Mouse (Mus musculus) CH12F3 (cell line): ENCODE data around the gene Rrm1.

Experiments
- in situ Hi-C: fragments of 300-500 bp; cut with MboI; formaldehyde crosslinking; loops from 2 replicates; pipeline ENCODE4 v1.14.3; 2020; ENCODE audit warnings: low sequenced_read_pairs

The Rrm1 gene

GRCm38 (mm10) chr7:102441657-102442391 is at the start of gene Rrm1:
Rrm1 (plus strand) TSS chr7:102441695.
- in situ Hi-C loops: no loop called here

GRCm38 (mm10) chr7:102393898-102394297 is 47.6 kb upstream of the Rrm1 start:
- in situ Hi-C loops: no loop called here

- in situ Hi-C loops: no loop called here
These were observed 45.6 kb upstream of the Rrm1 start for GRCm38 (mm10) chr7:102395894-102396293.

GRCm38 (mm10) chr7:102396331-102396730 is 45.2 kb upstream of the Rrm1 start:
- in situ Hi-C loops: no loop called here

- in situ Hi-C loops: no loop called here
These were observed 42.2 kb upstream of the Rrm1 start for GRCm38 (mm10) chr7:102399180-102399731.

- in situ Hi-C loops: loop anchor here (25.0 kb wide), 1 partner anchor 742 kb away; the partner anchor contains the start of gene Clpb
These were observed 37.4 kb upstream of the Rrm1 start for GRCm38 (mm10) chr7:102404118-102404517.

GRCm38 (mm10) chr7:102407440-102407839 is 34.1 kb upstream of the Rrm1 start:
- in situ Hi-C loops: loop anchor here (25.0 kb wide), 1 partner anchor 745 kb away; the partner anchor contains the start of gene Clpb

- in situ Hi-C loops: loop anchor here (25.0 kb wide), 1 partner anchor 753 kb away; the partner anchor contains the start of gene Clpb
These were observed 26.2 kb upstream of the Rrm1 start for GRCm38 (mm10) chr7:102415272-102415671.

GRCm38 (mm10) chr7:102415841-102416240 is 25.7 kb upstream of the Rrm1 start:
- in situ Hi-C loops: loop anchor here (25.0 kb wide), 1 partner anchor 754 kb away; the partner anchor contains the start of gene Clpb

- in situ Hi-C loops: loop anchor here (25.0 kb wide), 1 partner anchor 755 kb away; the partner anchor contains the start of gene Clpb
These were observed 24.1 kb upstream of the Rrm1 start for GRCm38 (mm10) chr7:102417398-102417797.

- in situ Hi-C loops: loop anchor here (25.0 kb wide), 1 partner anchor 760 kb away; the partner anchor contains the start of gene Clpb
These were observed 19.5 kb upstream of the Rrm1 start for GRCm38 (mm10) chr7:102422036-102422435.

- in situ Hi-C loops: no loop called here
These were observed 15.4 kb upstream of the Rrm1 start for GRCm38 (mm10) chr7:102425933-102426685.

- in situ Hi-C loops: loop anchor here (5.0 kb wide), 1 partner anchor 182 kb away; no protein-coding TSS in a partner anchor
These were observed 7.2 kb upstream of the Rrm1 start for GRCm38 (mm10) chr7:102434344-102434743.

- in situ Hi-C loops: no loop called here
These were observed 456 bp upstream of the Rrm1 start for GRCm38 (mm10) chr7:102440822-102441656.

GRCm38 (mm10) chr7:102442432-102442831 is 937 bp downstream of the Rrm1 start:
- in situ Hi-C loops: no loop called here

- in situ Hi-C loops: no loop called here
These were observed 2.8 kb downstream of the Rrm1 start for GRCm38 (mm10) chr7:102444301-102444700.

GRCm38 (mm10) chr7:102446438-102446837 is 4.9 kb downstream of the Rrm1 start:
- in situ Hi-C loops: no loop called here

- in situ Hi-C loops: no loop called here
These were observed 17.3 kb downstream of the Rrm1 start for GRCm38 (mm10) chr7:102458618-102459380.

- in situ Hi-C loops: no loop called here
These were observed 26.1 kb downstream of the Rrm1 start for GRCm38 (mm10) chr7:102467566-102467965.

- in situ Hi-C loops: no loop called here
These were observed 31.2 kb downstream of the Rrm1 start for GRCm38 (mm10) chr7:102472675-102473074.
